Mouse (Mus musculus): Measurements from ENCODE around the gene Gm26602.

- TF ChIP-seq EP300 (IDR thresholded peaks at IDR 0.05) (no peak), CTCF (IDR thresholded peaks at IDR 0.05) (no peak)
These were observed 14.3 kb upstream of the Gm26602 start for GRCm38 (mm10) chr10:79896306-79896705.

Data from lung, postnatal 0 days (tissue).